Mouse (Mus musculus) embryonic facial prominence, embryonic 14.5 days (tissue): Measurements from ENCODE around the gene Il4. TPM values are rescaled to one million over a fixed set of nuclear protein-coding genes. Genes with fewer than 3 reads are reported as not detected.

ENCODE experiments used
- ATAC-seq: fragments of 200-750 bp; cut with Nextera tagmentation; 2 replicates; pipeline ENCODE4 v1.8.0; 2017; ENCODE audit warnings: low read depth, moderate number of reproducible peaks, moderate TSS enrichment
- DNase-seq: peaks from one replicate; pipeline ENCODE4 v3.0.0-alpha.2; 2015; ENCODE audit warnings: low spot score
- H3K27ac ChIP-seq: fragments of 300-500 bp; sonication (generic); replicated peaks from 2 replicates; pipeline ENCODE4 v1.5.1; 2014; ENCODE audit warnings: low read depth, mild to moderate bottlenecking, low read length, moderate library complexity
- H3K27me3 ChIP-seq: fragments of 300-500 bp; sonication (generic); replicated peaks from 2 replicates; pipeline ENCODE4 v1.6.1; 2014; ENCODE audit warnings: low read length; ENCODE audit not compliant: control insufficient read depth, insufficient read depth
- H3K36me3 ChIP-seq: fragments of 300-500 bp; sonication (generic); 2 replicates; pipeline ENCODE4 v1.6.1; 2014; ENCODE audit warnings: low read length, mixed read lengths; ENCODE audit not compliant: control insufficient read depth, insufficient read depth
- H3K4me1 ChIP-seq: fragments of 300-500 bp; sonication (generic); 2 replicates; pipeline ENCODE4 v1.6.1; 2014; ENCODE audit warnings: antibody characterized with exemption, low read length; ENCODE audit not compliant: control insufficient read depth, insufficient read depth
- H3K4me2 ChIP-seq: fragments of 300-500 bp; sonication (generic); 2 replicates; pipeline ENCODE4 v1.6.1; 2014; ENCODE audit warnings: low read depth, mild to moderate bottlenecking, low read length, moderate library complexity, mixed read lengths
- H3K4me3 ChIP-seq: fragments of 300-500 bp; sonication (generic); 2 replicates; pipeline ENCODE4 v1.5.1; 2014; ENCODE audit warnings: low read depth, mild to moderate bottlenecking, low read length
- H3K9ac ChIP-seq: fragments of 300-500 bp; sonication (generic); 2 replicates; pipeline ENCODE4 v1.6.1; 2014; ENCODE audit warnings: low read depth, mild to moderate bottlenecking, low read length, moderate library complexity, mixed read lengths
- H3K9me3 ChIP-seq: fragments of 300-500 bp; sonication (generic); 2 replicates; pipeline ENCODE4 v1.6.1; 2016; ENCODE audit warnings: low read length; ENCODE audit not compliant: control insufficient read depth
- WGBS: fragments of 180-500 bp; shearing (Covaris S2); extraction: QIAGEN DNeasy Blood & Tissue Kit; methylation state at CpG from one replicate; pipeline ENCODE4 v1.1.7; 2014; 5-methylcytosine and 5-hydroxymethylcytosine counted together
- polyA plus RNA-seq: library from polyadenylated mRNA; unstranded; fragments of >200 nt; fragmentation: Nextera tagmentation; extraction: Ambion mirVana; gene quantifications from 2 replicates; pipeline ENCODE4 v1.2.1, GENCODE M21; 2014

Gene Il4
- polyA plus RNA-seq, 1 experiment from 2014 or later = 4.3 TPM

DNA sequence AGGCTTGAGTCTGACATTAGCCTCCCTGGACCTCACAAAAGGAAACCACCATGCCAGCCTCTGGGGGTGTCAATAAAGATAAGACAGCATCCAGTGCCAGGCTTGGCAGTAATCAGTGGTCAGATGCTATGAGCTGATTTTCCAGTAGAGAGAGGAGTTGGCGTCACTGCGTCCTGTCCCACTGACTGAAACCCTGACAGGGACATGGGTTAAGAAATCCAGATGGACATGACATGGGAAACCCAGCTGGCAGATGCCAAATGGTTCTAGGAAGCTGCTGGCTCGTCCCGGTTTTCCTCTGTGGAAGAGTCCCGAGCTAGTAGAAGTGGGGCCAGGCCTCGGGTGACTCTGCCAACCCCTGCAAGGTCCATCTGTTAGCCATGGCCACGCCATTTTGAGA is 15.2 kb upstream of the Il4 start:
- Histone ChIP-seq H3K27me3 (peaks cover 4% of the 10 kb centered on the region; the same call in 1 of the 2 replicates), H3K4me3 (no peak overlapping the region), H3K9me3 (no peaks in the 10 kb centered on the region), H3K36me3 (no peaks in the 10 kb centered on the region), H3K4me1 (peaks cover 8% of the 10 kb centered on the region), H3K9ac (no peak overlapping the region), H3K4me2 (no peak overlapping the region), H3K27ac (no peak overlapping the region)
- ATAC-seq (no peak), DNase-seq (no peak)
- 90% methylated on average over 7 of the region's 7 CpGs for WGBS

DNA sequence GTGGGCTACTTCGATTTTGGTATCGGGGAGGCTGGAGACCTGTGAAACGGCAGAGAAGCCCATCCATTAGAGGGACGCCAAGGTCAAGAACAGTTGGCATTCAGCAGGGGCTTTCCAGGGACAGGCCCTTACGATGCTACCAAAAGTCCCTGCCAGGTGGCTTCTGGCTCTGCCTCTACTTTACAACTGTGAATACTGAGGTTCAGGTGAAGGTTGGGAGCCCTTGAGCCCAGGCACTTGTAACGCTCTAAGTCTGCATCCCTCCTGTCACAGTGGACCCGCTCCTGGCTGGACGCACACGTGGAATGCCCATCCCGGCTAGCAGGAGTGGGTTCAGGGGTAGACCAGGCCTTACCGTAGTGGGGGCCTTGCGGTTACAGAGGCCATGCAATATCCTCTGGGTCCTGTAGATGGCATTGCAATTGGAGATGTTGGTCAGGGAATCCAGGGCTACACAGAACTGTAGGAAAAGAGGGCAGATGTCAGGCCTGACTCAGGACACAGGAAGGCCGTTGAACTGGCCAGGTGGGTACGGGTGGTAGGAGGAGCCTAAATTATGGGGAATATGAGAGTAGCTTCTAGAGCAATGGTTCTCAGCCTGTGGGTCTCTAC is 13.8 kb upstream of the Il4 start:
- H3K4me1 ChIP-seq = peaks cover 8% of the 10 kb centered on the region
- no peak overlapping the region for H3K9ac ChIP-seq
- no peak overlapping the region for H3K27ac ChIP-seq
- DNase-seq = no peak
- no peaks in the 10 kb centered on the region for H3K9me3 ChIP-seq
- no peak overlapping the region for H3K4me3 ChIP-seq
- no peak overlapping the region for H3K4me2 ChIP-seq
- no peaks in the 10 kb centered on the region for H3K36me3 ChIP-seq
- peaks cover 4% of the 10 kb centered on the region; the same call in 1 of the 2 replicates for H3K27me3 ChIP-seq
- 77% methylated on average over 14 of the region's 14 CpGs for WGBS
- ATAC-seq = no peak

DNA sequence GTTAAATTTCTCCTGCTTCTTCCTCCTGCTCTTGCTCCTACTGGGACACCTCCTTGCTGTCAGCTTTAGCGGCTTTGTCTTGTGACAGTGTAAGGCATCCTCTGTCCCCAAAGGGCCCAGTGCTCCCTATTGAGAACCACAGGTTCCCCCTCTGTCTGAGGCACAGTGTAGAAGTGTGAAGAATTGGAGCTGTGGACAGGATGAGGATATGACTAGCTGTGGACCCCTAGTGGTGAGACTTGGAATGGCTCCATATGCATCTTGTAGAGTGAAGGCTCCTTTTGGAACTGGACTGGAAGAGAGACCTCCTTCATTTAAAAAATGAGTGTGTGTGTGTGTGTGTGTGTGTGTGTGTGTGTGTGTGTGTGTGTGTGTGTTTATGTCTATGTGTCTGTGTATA is 9.4 kb upstream of the Il4 start:
- Histone ChIP-seq H3K4me1 (no peaks in the 10 kb centered on the region), H3K27ac (no peak overlapping the region), H3K4me2 (no peak overlapping the region), H3K36me3 (no peaks in the 10 kb centered on the region), H3K9ac (no peak overlapping the region), H3K27me3 (no peaks in the 10 kb centered on the region), H3K4me3 (no peak overlapping the region), H3K9me3 (no peaks in the 10 kb centered on the region)
- ATAC-seq (peak; percentile 79), DNase-seq (peak; percentile 90)
- WGBS = 12% methylated on average over 1 of the region's 1 CpGs

DNA sequence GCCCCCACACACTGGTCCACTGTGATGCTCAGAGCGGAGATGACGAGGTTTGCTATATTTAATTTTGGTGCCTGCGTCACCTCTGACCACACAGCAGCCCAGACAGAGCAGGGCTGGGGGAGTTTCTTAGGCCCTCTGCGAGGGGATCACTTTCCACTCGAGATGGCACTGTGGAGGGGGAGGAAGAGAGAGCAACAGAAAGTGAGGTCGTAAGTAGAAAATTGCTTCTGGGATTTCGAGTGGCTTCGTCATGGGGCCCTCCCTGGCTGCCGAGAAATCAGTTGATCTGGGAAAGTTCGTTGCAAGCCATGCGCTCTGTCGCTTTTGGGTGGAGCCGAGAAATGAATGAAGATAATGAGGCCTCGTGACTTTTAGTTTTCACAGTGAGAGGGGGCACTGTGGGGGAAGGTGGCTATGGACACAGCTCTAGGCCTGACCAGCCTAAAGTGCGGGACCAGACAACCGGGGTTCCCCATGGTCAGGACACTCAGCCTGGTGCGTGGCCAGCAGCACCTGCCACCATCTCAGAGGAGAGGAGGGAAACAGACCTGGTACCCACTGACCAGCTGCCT is 8.4 kb upstream of the Il4 start:
- Histone ChIP-seq H3K36me3 (no peaks in the 10 kb centered on the region), H3K4me1 (no peaks in the 10 kb centered on the region), H3K4me2 (no peak overlapping the region), H3K9ac (0 out of 2 replicates have a peak overlapping the region, but pooled peaks have one; percentile 19), H3K9me3 (no peaks in the 10 kb centered on the region), H3K27ac (no peak overlapping the region), H3K27me3 (no peaks in the 10 kb centered on the region), H3K4me3 (no peak overlapping the region)
- no peak for ATAC-seq
- no peak for DNase-seq
- 64% methylated on average over 17 of the region's 17 CpGs for WGBS

DNA sequence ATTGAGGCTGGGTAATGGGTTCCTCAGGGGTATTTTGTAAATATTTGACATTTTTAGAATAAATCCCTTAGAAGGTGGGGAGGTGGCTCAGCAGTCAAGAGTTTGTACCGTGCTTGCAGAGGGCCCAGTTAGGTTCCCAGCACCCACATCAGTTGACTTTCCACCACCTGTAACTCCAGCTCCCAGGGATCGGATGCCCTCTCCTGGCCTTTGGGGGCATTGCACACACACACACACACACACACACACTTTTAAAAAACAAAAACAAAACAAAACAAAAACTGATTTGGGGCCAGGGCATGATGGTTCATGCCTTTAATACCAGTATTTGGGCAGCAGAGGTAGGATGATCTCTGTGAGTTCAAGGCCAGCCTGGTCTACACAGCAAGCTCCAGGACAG is 5.7 kb upstream of the Il4 start:
- Histone ChIP-seq H3K4me1 (no peaks in the 10 kb centered on the region), H3K4me2 (no peak overlapping the region), H3K4me3 (no peak overlapping the region), H3K9me3 (no peaks in the 10 kb centered on the region), H3K9ac (no peak overlapping the region), H3K36me3 (no peaks in the 10 kb centered on the region), H3K27me3 (no peaks in the 10 kb centered on the region), H3K27ac (no peak overlapping the region)
- 85% methylated on average over 2 of the region's 2 CpGs for WGBS
- no peak for DNase-seq
- no peak for ATAC-seq

DNA sequence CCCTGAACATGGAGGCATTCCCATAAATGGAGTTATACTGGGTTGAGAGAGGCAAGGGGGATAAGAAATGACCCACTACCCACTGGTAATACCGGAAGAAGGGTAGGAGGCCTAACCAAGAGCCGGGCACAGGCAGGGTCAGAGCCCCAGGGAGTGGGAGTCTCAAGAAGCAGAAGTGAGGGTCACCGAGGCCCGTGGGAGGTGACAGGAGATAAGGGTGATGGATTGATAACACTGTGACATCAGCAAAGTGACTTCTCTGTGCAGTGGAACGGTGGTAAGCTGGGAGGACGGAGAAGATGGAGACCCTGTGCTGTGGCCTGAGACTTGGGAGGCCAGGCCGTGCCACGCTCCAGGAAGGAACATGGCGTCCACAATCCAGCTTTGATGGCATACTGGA is 5.1 kb upstream of the Il4 start:
- ATAC-seq = no peak

DNA sequence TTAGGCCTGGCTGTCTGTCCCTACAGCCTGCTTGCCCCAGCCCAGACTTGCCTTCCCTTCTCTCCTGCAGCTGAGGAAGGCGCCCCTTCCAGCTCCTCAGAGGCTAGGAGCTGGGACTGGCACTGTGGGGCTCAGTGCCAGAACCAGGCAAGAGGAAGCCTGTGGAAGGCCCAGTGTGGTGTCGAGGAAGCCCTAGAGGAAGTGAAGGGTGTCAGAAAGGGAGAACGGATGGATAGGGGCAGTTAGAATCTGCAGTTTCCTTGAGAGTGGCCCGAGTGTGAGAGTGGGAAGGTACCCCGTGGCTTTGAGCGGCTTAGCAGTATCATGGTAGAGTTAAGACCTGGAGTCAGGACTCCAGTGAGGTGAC is 4.0 kb upstream of the Il4 start:
- DNase-seq (no peak), ATAC-seq (no peak)
- 65% methylated on average over 6 of the region's 6 CpGs for WGBS
- H3K27ac ChIP-seq = no peak overlapping the region
- no peaks in the 10 kb centered on the region for H3K4me1 ChIP-seq
- H3K4me3 ChIP-seq = no peak overlapping the region
- no peaks in the 10 kb centered on the region for H3K27me3 ChIP-seq
- no peak overlapping the region for H3K9ac ChIP-seq
- H3K4me2 ChIP-seq = no peak overlapping the region
- no peaks in the 10 kb centered on the region for H3K36me3 ChIP-seq
- no peaks in the 10 kb centered on the region for H3K9me3 ChIP-seq

More for the DNA sequence above, 5.1 kb upstream of the Il4 start:
- H3K4me3 ChIP-seq = no peak overlapping the region
- H3K9ac ChIP-seq = no peak overlapping the region
- no peaks in the 10 kb centered on the region for H3K4me1 ChIP-seq
- no peak overlapping the region for H3K4me2 ChIP-seq
- H3K27me3 ChIP-seq = no peaks in the 10 kb centered on the region
- H3K27ac ChIP-seq = no peak overlapping the region
- no peaks in the 10 kb centered on the region for H3K9me3 ChIP-seq
- DNase-seq = no peak
- no peaks in the 10 kb centered on the region for H3K36me3 ChIP-seq
- WGBS = 92% methylated on average over 9 of the region's 9 CpGs

DNA sequence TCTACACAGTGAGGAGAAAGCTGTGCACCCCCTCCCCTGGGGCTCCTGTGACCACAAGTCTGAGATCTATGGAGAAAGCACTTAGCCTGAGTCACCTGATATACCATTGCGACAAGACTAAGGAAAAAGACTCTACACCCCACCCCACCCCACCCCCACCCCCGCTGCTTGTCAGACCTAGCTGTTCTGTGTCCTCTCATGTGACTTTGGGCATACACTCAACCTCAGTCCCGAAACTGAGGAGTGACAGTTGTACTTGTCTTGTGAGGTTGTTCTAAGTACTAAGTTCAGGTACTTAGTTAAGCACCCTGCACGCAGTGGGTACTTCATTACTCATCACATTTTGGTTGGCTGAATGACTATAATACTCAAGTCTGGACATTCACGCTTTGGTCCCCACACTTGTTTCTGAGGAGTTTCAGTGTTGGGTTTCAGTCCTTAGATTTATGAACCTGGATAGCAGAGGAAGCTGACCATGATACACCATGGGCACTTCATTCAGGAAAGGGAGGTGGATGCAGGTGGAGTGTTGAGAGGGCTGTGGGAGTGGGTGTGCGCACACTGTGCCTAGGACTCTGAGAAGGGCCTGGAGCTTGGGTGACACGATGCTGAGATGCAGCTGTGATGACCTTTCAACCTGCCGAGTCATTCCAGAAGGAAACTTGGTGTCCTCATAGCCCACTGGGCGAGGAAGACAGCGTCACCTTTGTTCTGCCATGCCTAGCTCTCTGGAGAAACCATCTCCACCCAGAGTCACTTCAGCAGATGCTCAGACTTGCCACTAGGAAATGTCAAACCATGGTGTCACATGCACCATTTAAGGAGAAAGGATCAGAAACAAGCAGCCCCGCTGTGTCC is 3.3 kb upstream of the Il4 start:
- Histone ChIP-seq H3K36me3 (no peaks in the 10 kb centered on the region), H3K4me1 (no peaks in the 10 kb centered on the region), H3K4me3 (no peak overlapping the region), H3K4me2 (no peak overlapping the region), H3K27ac (no peak overlapping the region), H3K27me3 (no peaks in the 10 kb centered on the region), H3K9ac (no peak overlapping the region), H3K9me3 (no peaks in the 10 kb centered on the region)
- no peak for ATAC-seq
- WGBS = 85% methylated on average over 11 of the region's 11 CpGs
- no peak for DNase-seq
